Mouse (Mus musculus) stomach, embryonic 14.5 days (tissue): ENCODE data around the gene Tsc22d1. TPM values are rescaled to one million over a fixed set of nuclear protein-coding genes. Genes with fewer than 3 reads are reported as not detected.
A peak's percentile ranks its signal among the peaks of the same experiment; 100 is the strongest.

ENCODE experiments used
- ATAC-seq: fragments of 200-750 bp; cut with Nextera tagmentation; 2 replicates; pipeline ENCODE4 v1.8.0; 2017; ENCODE audit warnings: low read depth, moderate TSS enrichment; ENCODE audit not compliant: insufficient number of reproducible peaks, insufficient read depth, low FRiP score
- H3K27ac ChIP-seq: fragments of 300-500 bp; sonication (generic); 2 replicates; pipeline ENCODE4 v1.5.1; 2014; ENCODE audit warnings: mild to moderate bottlenecking, low read length, moderate library complexity, mixed read lengths
- H3K27me3 ChIP-seq: fragments of 300-500 bp; sonication (generic); 2 replicates; pipeline ENCODE4 v1.6.1; 2014; ENCODE audit warnings: low read length, control low read depth, mixed read lengths; ENCODE audit not compliant: control insufficient read depth, insufficient read depth
- H3K36me3 ChIP-seq: fragments of 300-500 bp; sonication (generic); 2 replicates; pipeline ENCODE4 v1.6.1; 2014; ENCODE audit warnings: mild to moderate bottlenecking, control low read depth, low read length, moderate library complexity, mixed read lengths; ENCODE audit not compliant: control insufficient read depth, insufficient read depth
- H3K4me1 ChIP-seq: fragments of 300-500 bp; sonication (generic); 2 replicates; pipeline ENCODE4 v1.6.1; 2014; ENCODE audit warnings: low read length, control low read depth, mixed read lengths; ENCODE audit not compliant: control insufficient read depth, insufficient read depth
- H3K4me2 ChIP-seq: fragments of 300-500 bp; sonication (generic); replicated peaks from 2 replicates; pipeline ENCODE4 v1.6.1; 2014; ENCODE audit warnings: low read depth, low read length, control low read depth
- H3K4me3 ChIP-seq: fragments of 300-500 bp; sonication (generic); 2 replicates; pipeline ENCODE4 v1.5.1; 2014; ENCODE audit warnings: low read depth, low read length, control low read depth
- H3K9ac ChIP-seq: fragments of 300-500 bp; sonication (generic); replicated peaks from 2 replicates; pipeline ENCODE4 v1.6.1; 2014; ENCODE audit warnings: low read depth, mild to moderate bottlenecking, control low read depth, low read length, moderate library complexity, mixed read lengths
- H3K9me3 ChIP-seq: fragments of 300-500 bp; sonication (generic); 2 replicates; pipeline ENCODE4 v1.6.1; 2016; ENCODE audit warnings: low read depth, low read length, control low read depth; ENCODE audit not compliant: control insufficient read depth
- WGBS: fragments of 180-500 bp; shearing (Covaris S2); extraction: QIAGEN DNeasy Blood & Tissue Kit; methylation state at CpG from one replicate; pipeline ENCODE4 v1.1.7; 2014; 5-methylcytosine and 5-hydroxymethylcytosine counted together
- polyA plus RNA-seq: library from polyadenylated mRNA; unstranded; fragments of >200 nt; fragmentation: Nextera tagmentation; extraction: Ambion mirVana; gene quantifications from 2 replicates; pipeline ENCODE4 v1.2.1, GENCODE M21; 2014

Gene Tsc22d1
- polyA plus RNA-seq, 1 experiment from 2014 or later, result 656 TPM

DNA sequence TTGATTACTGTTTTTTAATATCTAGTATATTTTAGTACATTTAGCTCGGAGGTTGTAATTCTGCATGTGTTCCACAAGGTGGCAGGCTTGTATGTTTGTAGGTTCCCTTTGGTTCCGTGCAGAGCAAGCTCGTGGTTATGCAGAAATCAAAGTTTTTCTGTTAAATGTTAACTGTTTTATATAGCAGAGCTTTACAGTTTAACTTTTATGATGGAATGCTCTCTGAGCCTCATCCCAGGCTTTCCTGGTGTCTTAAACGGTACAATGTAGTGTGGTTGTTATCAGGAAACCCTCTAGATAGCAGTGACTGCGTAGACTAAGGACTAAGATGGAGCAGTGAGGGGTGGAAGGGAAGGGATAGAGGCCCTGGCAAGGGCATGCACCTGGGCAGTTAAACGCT is 65.1 kb downstream of the Tsc22d1 start:
- H3K9ac ChIP-seq, result no peak overlapping the region
- no peaks in the 10 kb centered on the region for H3K36me3 ChIP-seq
- no peaks in the 10 kb centered on the region for H3K27me3 ChIP-seq
- no peak overlapping the region for H3K4me3 ChIP-seq
- no peak overlapping the region for H3K27ac ChIP-seq
- H3K4me1 ChIP-seq, result peaks cover 4% of the 10 kb centered on the region; the same call in 1 of the 2 replicates
- WGBS, result 24% methylated on average over 6 of the region's 6 CpGs
- H3K9me3 ChIP-seq, result no peaks in the 10 kb centered on the region
- no peak overlapping the region for H3K4me2 ChIP-seq
- peak; percentile 71; the same call in 1 of the 2 replicates for ATAC-seq

DNA sequence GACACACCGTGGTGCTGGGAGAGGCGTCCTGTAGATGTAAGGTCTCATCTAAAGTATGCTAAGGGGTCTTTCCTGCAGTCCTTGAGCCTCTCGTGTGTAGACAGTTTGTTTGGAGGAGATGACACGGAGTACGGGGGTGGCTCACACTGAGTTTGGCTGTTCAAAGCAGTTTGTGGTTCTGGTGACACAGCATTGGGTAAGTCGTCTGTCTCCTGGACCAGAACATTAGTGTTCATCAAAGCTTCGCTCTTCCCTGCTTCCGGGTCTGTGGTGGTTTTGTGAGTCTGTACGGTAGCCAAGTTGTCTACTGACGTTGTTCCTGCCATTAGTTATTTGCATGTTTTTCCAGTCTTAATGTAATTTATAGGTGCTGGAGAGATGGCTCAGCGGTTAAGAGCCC is 65.7 kb downstream of the Tsc22d1 start:
- Histone ChIP-seq H3K4me2 (no peak overlapping the region), H3K9ac (no peak overlapping the region), H3K27me3 (no peaks in the 10 kb centered on the region), H3K4me1 (peaks cover 4% of the 10 kb centered on the region; the same call in 1 of the 2 replicates), H3K4me3 (no peak overlapping the region), H3K27ac (no peak overlapping the region), H3K36me3 (no peaks in the 10 kb centered on the region), H3K9me3 (no peaks in the 10 kb centered on the region)
- WGBS, result 91% methylated on average over 11 of the region's 11 CpGs
- ATAC-seq, result no peak

DNA sequence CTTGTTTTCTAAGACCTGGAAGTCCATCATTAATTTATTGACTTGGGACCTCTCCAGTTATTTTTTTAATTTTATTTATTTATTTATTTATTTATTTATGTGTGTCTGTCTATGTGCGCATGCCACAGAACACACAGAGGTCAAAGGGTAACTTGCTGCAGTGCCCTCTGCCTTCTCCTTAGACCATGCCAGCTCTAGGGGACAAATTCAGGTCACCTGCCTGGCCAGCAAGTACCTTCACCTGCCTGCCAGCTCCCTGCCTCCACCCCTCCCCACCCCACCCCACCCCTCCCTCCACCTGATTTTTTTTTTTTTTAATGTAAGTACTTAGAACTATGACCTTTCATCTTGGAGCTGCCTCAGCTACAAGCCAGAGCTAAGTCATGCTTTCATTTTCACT is 68.9 kb downstream of the Tsc22d1 start:
- Histone ChIP-seq H3K27ac (no peak overlapping the region), H3K27me3 (no peaks in the 10 kb centered on the region), H3K9me3 (no peaks in the 10 kb centered on the region), H3K4me3 (no peak overlapping the region), H3K4me1 (peaks cover 4% of the 10 kb centered on the region), H3K4me2 (no peak overlapping the region), H3K9ac (no peak overlapping the region), H3K36me3 (no peaks in the 10 kb centered on the region)
- WGBS, result 83% methylated on average over 1 of the region's 1 CpGs
- ATAC-seq, result no peak

DNA sequence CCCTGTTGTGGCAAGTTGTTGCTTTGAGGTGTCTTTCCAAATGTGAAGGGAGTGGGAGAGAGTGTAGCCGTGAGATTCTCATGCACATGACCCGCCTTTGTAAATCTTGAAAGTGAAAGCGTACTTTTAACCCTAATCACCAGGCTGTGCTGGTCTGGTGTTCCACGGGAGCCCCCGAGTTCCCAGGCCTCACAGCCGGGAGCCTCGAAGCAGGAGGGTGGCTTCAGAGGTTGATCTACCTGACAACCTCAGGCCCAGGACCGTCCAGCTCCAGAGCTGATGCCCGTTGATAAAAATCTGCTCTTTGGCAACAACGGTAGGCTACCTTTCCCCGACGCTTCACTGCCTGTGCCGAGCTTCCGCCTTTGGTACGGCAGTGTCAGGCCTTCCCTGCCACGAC is 72.8 kb downstream of the Tsc22d1 start:
- Histone ChIP-seq H3K36me3 (no peaks in the 10 kb centered on the region), H3K27ac (no peak overlapping the region), H3K9me3 (no peaks in the 10 kb centered on the region)

DNA sequence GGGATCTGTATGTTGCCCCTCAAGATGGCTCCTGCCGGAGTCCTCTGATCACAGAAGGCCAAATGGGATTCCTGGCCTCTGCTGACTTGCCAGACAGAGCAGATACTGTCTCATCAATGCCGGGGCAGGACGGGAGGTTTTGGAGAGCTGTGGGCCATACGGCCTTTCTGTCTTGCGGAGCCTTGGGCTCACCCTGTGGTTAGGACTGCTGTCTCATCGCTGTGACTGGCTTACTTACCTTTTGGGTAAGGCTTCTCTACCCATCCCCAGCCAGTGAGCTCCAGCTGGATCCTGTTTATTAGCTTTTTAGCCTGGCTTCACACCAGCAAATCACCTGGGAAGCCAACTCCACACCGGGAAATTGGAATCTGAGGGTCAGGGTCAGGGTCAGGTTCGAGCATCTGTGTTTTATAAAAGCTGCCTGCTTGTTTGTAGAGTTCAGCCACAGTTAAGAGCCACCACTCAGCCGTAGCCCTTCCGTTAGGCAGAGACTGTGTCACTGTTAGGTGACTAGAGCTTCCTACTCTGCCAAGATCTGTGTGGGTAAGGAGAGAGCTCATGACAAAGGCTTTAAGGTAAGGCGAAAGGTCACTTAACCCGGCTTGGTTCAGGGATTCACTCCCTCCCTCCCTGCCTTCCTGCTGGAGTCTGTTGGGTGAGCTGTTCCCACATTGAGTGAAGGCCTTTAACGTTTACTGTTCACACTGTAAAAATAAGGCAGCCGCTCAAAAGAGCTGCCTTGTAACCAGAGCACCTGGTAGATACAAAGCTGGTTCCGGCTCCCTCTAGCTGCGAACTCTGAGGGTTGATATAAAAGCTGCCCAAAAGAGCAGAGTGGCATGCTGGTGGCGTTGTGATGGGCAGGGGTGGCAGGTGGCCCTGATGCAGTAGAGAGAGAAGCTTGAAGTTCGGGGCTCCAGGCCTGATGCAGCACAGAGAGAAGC is 73.6 kb downstream of the Tsc22d1 start:
- H3K27me3 ChIP-seq, result no peaks in the 10 kb centered on the region
- no peak overlapping the region for H3K27ac ChIP-seq
- H3K36me3 ChIP-seq, result no peaks in the 10 kb centered on the region
- 54% methylated on average over 18 of the region's 18 CpGs for WGBS
- no peaks in the 10 kb centered on the region for H3K9me3 ChIP-seq
- H3K9ac ChIP-seq, result no peak overlapping the region
- no peaks in the 10 kb centered on the region; the same call in 1 of the 2 replicates for H3K4me1 ChIP-seq
- no peak overlapping the region for H3K4me3 ChIP-seq
- no peak overlapping the region for H3K4me2 ChIP-seq
- peak; percentile 37; the same call in 1 of the 2 replicates for ATAC-seq

More for the DNA sequence above, 72.8 kb downstream of the Tsc22d1 start:
- no peak for ATAC-seq
- H3K4me3 ChIP-seq, result no peak overlapping the region
- no peaks in the 10 kb centered on the region for H3K27me3 ChIP-seq
- H3K4me2 ChIP-seq, result no peak overlapping the region
- WGBS, result 79% methylated on average over 16 of the region's 16 CpGs
- H3K9ac ChIP-seq, result no peak overlapping the region
- H3K4me1 ChIP-seq, result no peaks in the 10 kb centered on the region; the same call in 1 of the 2 replicates

DNA sequence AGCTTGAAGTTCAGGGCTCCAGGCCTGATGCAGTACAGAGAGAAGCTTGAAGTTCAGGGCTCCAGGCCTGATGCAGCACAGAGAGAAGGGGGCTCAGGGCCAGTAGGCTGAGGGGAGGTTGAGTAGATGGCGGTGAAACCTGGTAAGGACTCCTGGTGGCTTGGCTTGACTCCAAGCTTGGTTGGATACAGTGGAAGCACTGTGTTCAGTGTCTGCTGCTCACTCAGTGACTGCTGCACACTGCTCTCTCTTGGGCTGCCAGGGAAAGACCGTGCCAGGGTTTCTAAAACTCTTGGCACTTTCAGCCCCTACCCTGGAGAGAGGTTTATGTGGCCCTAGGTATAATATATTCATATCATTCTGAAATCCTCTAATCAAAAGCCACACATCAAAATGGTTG is 74.4 kb downstream of the Tsc22d1 start:
- no peaks in the 10 kb centered on the region; the same call in 1 of the 2 replicates for H3K4me1 ChIP-seq
- no peak overlapping the region for H3K27ac ChIP-seq
- no peak for ATAC-seq
- 77% methylated on average over 2 of the region's 2 CpGs for WGBS
- H3K9me3 ChIP-seq, result no peaks in the 10 kb centered on the region
- H3K9ac ChIP-seq, result no peak overlapping the region
- no peaks in the 10 kb centered on the region for H3K27me3 ChIP-seq
- no peak overlapping the region for H3K4me3 ChIP-seq
- H3K36me3 ChIP-seq, result no peaks in the 10 kb centered on the region; the same call in 1 of the 2 replicates
- H3K4me2 ChIP-seq, result no peak overlapping the region

DNA sequence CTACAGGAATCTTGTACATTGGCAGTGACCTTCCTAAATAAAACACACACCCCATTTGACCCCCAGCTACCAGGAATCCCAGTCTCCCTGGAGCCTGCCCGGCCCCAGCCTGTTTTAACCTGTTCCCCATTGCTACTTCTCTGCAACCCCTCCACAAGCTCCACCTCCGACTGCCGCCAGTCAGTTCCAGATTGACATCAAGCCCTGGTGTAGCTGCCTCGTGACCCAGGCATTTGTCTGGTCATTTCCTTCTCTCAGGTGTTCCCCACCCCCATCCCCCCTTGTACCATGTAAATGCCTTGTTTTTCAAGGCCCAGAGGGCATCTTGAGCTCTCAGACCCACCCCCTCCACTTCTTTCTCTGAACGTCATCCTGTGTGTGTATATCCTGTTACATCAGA is 80.3 kb downstream of the Tsc22d1 start:
- ATAC-seq, result no peak
- H3K27ac ChIP-seq, result no peak overlapping the region

DNA sequence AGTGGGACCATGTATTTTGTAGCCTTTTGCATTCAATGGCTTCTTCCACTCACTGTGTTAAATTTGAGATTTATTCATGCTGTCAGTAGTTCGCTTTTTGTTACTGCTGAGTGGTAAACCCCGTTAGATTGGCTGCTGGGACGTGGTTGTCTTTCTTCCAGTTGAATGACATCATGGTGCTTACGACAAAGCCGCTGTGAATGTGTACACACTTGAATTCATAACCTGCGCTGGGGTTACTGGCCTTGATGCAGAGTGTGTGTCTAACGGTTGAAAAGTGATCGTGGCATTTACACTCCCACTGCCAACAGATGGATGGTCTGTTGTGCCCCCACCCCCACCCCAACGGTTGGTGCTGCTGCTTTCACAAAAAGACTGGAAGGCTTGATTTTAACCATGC is 82.4 kb downstream of the Tsc22d1 start:
- H3K4me2 ChIP-seq, result no peak overlapping the region
- ATAC-seq, result no peak
- WGBS, result 75% methylated on average over 9 of the region's 9 CpGs
- H3K9ac ChIP-seq, result no peak overlapping the region
- no peaks in the 10 kb centered on the region for H3K27me3 ChIP-seq
- H3K27ac ChIP-seq, result no peak overlapping the region
- peaks cover 5% of the 10 kb centered on the region for H3K4me1 ChIP-seq
- no peak overlapping the region for H3K4me3 ChIP-seq
- no peaks in the 10 kb centered on the region; the same call in 1 of the 2 replicates for H3K36me3 ChIP-seq
- no peaks in the 10 kb centered on the region for H3K9me3 ChIP-seq

More for the DNA sequence above, 80.3 kb downstream of the Tsc22d1 start:
- no peak overlapping the region for H3K9ac ChIP-seq
- H3K36me3 ChIP-seq, result no peaks in the 10 kb centered on the region; the same call in 1 of the 2 replicates
- no peak overlapping the region for H3K4me3 ChIP-seq
- no peaks in the 10 kb centered on the region for H3K27me3 ChIP-seq
- peaks cover 2% of the 10 kb centered on the region for H3K4me1 ChIP-seq
- H3K9me3 ChIP-seq, result no peaks in the 10 kb centered on the region
- no peak overlapping the region for H3K4me2 ChIP-seq
- 41% methylated on average over 5 of the region's 5 CpGs for WGBS
